Mouse (Mus musculus): Measurements from ENCODE around the gene Zc3h13. TPM values are rescaled to one million over a fixed set of nuclear protein-coding genes. Genes with fewer than 3 reads are reported as not detected.

Gene Zc3h13
- polyA plus RNA-seq, 1 experiment = 5.4 TPM

DNA sequence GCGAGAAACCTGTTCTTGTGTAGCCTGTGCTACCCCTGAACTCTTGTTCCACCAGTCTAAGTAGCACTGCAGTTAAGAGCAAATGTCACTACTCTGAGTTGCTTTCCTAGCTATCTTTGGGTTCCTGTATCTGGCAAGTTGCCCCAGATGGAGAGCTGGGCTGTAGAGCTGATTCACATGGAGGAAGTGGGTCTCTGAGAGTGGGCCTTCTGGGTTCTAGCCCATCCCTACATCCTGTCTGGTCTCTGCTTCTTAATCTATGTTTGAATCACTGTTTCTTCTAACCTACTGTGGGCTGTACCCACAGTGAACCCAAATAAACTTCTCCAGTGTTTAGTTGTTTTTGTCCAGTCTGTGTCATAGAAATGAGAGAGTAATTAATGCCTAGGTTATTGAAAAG, 16.9 kb downstream of the Zc3h13 start:
- Histone ChIP-seq H3K4me3 (ENCODE audit: control insufficient read depth, low read depth, low read length) (no peak overlapping the region), H3K27me3 (ENCODE audit: control insufficient read depth, insufficient read depth, low read length) (no peaks in the 10 kb centered on the region), H3K36me3 (ENCODE audit: control insufficient read depth, insufficient read depth, low read length) (no peaks in the 10 kb centered on the region), H3K27ac (ENCODE audit: control insufficient read depth, insufficient read depth, low read depth, low read length) (no peak overlapping the region), H3K4me1 (ENCODE audit: control insufficient read depth, insufficient read depth, low read length) (no peaks in the 10 kb centered on the region)
- TF ChIP-seq CTCF (IDR thresholded peaks at IDR 0.05; ENCODE audit: control insufficient read depth, insufficient read depth, insufficient replicate concordance, low read depth, low read length) (no peak), POLR2A (IDR thresholded peaks at IDR 0.05; ENCODE audit: control insufficient read depth, low read depth, low read length) (no peak)

DNA sequence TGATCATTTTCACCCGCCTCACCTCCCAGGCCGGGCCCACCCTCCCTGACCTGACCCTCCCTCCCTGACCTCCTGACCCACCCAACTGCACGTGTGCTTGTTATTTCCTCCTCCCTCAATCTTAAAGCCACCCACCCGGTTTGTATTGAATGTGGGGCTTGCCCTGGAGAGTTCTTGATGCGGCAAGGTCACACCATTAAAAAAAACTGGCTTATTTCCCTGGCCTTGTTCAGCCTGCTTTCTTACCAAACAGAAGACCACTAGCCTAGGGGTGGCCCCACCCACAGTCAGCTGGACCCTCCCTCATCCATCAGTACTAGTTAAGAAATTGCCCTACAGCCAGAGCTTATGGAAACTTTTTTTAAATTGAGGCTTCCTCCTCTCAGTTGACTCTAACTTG, 19.6 kb downstream of the Zc3h13 start:
- Histone ChIP-seq H3K27me3 (ENCODE audit: control insufficient read depth, insufficient read depth, low read length) (no peaks in the 10 kb centered on the region), H3K36me3 (ENCODE audit: control insufficient read depth, insufficient read depth, low read length) (no peaks in the 10 kb centered on the region), H3K27ac (ENCODE audit: control insufficient read depth, insufficient read depth, low read depth, low read length) (no peak overlapping the region), H3K4me1 (ENCODE audit: control insufficient read depth, insufficient read depth, low read length) (no peaks in the 10 kb centered on the region), H3K4me3 (ENCODE audit: control insufficient read depth, low read depth, low read length) (no peak overlapping the region)
- no peak for TF ChIP-seq POLR2A (IDR thresholded peaks at IDR 0.05; ENCODE audit: control insufficient read depth, low read depth, low read length)
- TF ChIP-seq CTCF (IDR thresholded peaks at IDR 0.05; ENCODE audit: control insufficient read depth, insufficient read depth, insufficient replicate concordance, low read depth, low read length) = no peak

DNA sequence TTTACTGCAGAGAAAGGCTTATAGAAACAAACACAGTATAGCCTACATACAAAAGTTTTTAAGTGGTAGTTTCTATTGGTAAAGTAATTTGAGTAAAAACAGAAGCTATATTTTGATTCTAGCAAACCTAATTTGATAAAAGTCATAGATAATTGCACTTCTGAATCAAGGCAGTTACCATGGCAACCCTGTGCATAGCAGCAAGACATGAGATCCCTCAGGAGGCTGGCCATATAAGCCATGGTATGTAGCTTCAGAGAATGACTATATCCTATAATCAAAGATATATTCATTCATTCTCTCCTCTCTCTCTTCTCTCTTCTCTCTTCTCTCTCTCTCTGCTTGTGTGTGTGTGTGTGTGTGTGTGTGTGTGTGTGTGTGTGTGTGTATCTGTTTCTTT, 23.7 kb downstream of the Zc3h13 start:
- no peaks in the 10 kb centered on the region; the same call in 1 of the 2 replicates for H3K36me3 ChIP-seq (ENCODE audit: control insufficient read depth, insufficient read depth, low read length)
- H3K27me3 ChIP-seq (ENCODE audit: control insufficient read depth, insufficient read depth, low read length) = no peaks in the 10 kb centered on the region
- no peak overlapping the region for H3K27ac ChIP-seq (ENCODE audit: control insufficient read depth, insufficient read depth, low read depth, low read length)
- no peaks in the 10 kb centered on the region for H3K4me1 ChIP-seq (ENCODE audit: control insufficient read depth, insufficient read depth, low read length)
- TF ChIP-seq CTCF (IDR thresholded peaks at IDR 0.05; ENCODE audit: control insufficient read depth, insufficient read depth, insufficient replicate concordance, low read depth, low read length) (no peak), POLR2A (IDR thresholded peaks at IDR 0.05; ENCODE audit: control insufficient read depth, low read depth, low read length) (no peak)
- no peak overlapping the region for H3K4me3 ChIP-seq (ENCODE audit: control insufficient read depth, low read depth, low read length)

DNA sequence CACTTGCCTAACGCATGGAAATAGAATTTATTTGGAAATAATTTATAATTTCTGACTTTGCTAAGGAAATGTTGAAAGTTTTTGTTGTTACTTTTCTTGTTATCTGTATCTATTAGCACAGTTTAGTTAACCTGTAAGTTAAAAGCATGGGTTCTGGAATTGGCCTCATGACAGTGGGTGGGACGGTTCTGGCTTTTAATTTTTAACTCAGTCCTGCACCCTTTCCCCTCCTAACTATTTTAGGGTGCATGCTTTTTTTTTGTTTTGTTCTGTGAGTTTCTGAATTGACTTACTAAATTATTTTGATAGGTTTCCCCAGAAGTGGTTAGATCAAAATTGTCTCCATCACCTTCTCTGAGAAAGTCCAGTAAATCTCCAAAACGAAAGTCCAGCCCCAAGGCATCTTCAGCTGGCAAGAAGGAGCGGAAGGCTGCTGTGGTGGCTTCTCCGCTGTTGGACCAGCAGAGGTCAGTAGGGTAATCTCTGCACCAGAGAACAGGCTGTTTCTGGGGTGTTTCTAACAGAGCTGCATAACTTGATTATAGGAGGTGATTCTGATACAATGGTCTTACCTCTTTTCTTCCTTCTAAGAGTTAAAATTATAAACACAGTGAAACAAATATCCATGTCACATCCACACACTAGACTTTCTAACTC, 25.3 kb downstream of the Zc3h13 start:
- Histone ChIP-seq H3K4me3 (ENCODE audit: control insufficient read depth, low read depth, low read length) (no peak overlapping the region), H3K27me3 (ENCODE audit: control insufficient read depth, insufficient read depth, low read length) (no peaks in the 10 kb centered on the region), H3K36me3 (ENCODE audit: control insufficient read depth, insufficient read depth, low read length) (no peaks in the 10 kb centered on the region; the same call in 1 of the 2 replicates), H3K27ac (ENCODE audit: control insufficient read depth, insufficient read depth, low read depth, low read length) (no peak overlapping the region), H3K4me1 (ENCODE audit: control insufficient read depth, insufficient read depth, low read length) (no peaks in the 10 kb centered on the region)
- TF ChIP-seq CTCF (IDR thresholded peaks at IDR 0.05; ENCODE audit: control insufficient read depth, insufficient read depth, insufficient replicate concordance, low read depth, low read length) (peak; percentile 13; the same call in 1 of the 2 replicates), POLR2A (IDR thresholded peaks at IDR 0.05; ENCODE audit: control insufficient read depth, low read depth, low read length) (no peak)

DNA sequence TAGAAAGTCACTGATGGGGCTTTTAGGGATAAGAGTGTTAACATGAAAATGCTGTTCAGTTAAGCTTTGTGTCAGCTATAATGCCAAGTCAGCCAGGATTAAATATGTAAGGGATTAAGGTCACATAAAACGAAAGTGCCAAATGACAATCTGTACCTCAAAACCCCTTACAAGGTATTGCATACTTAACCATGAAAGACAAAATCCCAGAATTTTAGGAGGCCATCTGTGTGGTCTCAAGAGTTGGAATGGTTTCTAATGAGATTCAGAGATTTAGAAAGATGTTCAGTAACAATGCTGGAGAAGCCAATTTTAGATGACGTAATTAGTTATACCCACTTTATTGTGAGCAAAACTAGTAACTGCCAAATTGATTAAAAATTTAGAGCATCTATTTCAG, 30.3 kb downstream of the Zc3h13 start:
- TF ChIP-seq CTCF (IDR thresholded peaks at IDR 0.05; ENCODE audit: control insufficient read depth, insufficient read depth, insufficient replicate concordance, low read depth, low read length) = no peak
- no peak for TF ChIP-seq POLR2A (IDR thresholded peaks at IDR 0.05; ENCODE audit: control insufficient read depth, low read depth, low read length)
- H3K27ac ChIP-seq (ENCODE audit: control insufficient read depth, insufficient read depth, low read depth, low read length) = no peak overlapping the region

DNA sequence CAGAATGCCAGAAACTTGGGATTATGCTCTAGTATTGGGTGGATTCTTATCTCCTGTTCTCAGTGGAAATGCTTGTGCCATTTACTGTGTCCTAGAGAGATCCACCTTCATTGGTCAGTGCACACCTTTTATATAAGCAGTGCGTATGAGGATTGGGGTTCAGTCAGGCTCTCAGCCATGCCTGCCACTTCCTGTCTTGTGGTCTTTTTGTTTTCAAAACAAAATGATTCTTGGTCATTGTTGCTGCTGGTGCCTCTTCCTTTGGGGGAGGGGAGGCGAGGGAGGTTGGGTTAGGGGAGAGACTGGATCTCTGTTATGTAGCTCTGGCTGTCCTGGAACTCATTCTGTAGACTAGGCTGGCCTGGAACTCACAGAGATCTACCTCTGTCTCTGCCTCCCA, 34.6 kb downstream of the Zc3h13 start:
- TF ChIP-seq POLR2A (IDR thresholded peaks at IDR 0.05; ENCODE audit: control insufficient read depth, low read depth, low read length) (no peak), CTCF (IDR thresholded peaks at IDR 0.05; ENCODE audit: control insufficient read depth, insufficient read depth, insufficient replicate concordance, low read depth, low read length) (no peak)
- Histone ChIP-seq H3K27ac (ENCODE audit: control insufficient read depth, insufficient read depth, low read depth, low read length) (no peak overlapping the region), H3K36me3 (ENCODE audit: control insufficient read depth, insufficient read depth, low read length) (peaks cover 2% of the 10 kb centered on the region; the same call in 1 of the 2 replicates)

More for the DNA sequence above, 30.3 kb downstream of the Zc3h13 start:
- H3K27me3 ChIP-seq (ENCODE audit: control insufficient read depth, insufficient read depth, low read length) = no peaks in the 10 kb centered on the region
- no peaks in the 10 kb centered on the region; the same call in 1 of the 2 replicates for H3K36me3 ChIP-seq (ENCODE audit: control insufficient read depth, insufficient read depth, low read length)
- no peaks in the 10 kb centered on the region for H3K4me1 ChIP-seq (ENCODE audit: control insufficient read depth, insufficient read depth, low read length)
- H3K4me3 ChIP-seq (ENCODE audit: control insufficient read depth, low read depth, low read length) = no peak overlapping the region

DNA sequence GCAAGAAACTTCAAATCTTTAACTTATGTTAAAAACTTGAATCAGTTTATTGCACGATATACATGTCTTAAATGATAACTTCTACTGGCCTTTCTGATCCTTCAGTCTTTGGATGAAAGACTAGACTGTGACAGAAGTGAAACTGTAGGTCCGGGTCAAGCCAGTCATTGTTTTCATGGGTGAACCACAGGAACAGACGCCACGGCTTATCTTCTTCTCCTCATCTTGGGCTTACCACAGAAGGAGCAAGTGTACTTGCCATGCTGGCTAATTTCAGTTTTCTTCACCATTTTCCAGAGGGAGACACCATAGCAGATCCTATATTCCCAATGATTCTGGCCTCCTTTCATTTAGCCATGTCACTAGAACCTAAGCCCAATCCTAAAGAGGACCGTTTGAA, 36.1 kb downstream of the Zc3h13 start:
- TF ChIP-seq POLR2A (IDR thresholded peaks at IDR 0.05; ENCODE audit: control insufficient read depth, low read depth, low read length) = no peak
- no peak for TF ChIP-seq CTCF (IDR thresholded peaks at IDR 0.05; ENCODE audit: control insufficient read depth, insufficient read depth, insufficient replicate concordance, low read depth, low read length)
- Histone ChIP-seq H3K27me3 (ENCODE audit: control insufficient read depth, insufficient read depth, low read length) (no peaks in the 10 kb centered on the region), H3K4me3 (ENCODE audit: control insufficient read depth, low read depth, low read length) (no peak overlapping the region), H3K36me3 (ENCODE audit: control insufficient read depth, insufficient read depth, low read length) (peaks cover 2% of the 10 kb centered on the region; the same call in 1 of the 2 replicates), H3K27ac (ENCODE audit: control insufficient read depth, insufficient read depth, low read depth, low read length) (no peak overlapping the region), H3K4me1 (ENCODE audit: control insufficient read depth, insufficient read depth, low read length) (no peaks in the 10 kb centered on the region)

More for the DNA sequence above, 34.6 kb downstream of the Zc3h13 start:
- H3K4me1 ChIP-seq (ENCODE audit: control insufficient read depth, insufficient read depth, low read length) = no peaks in the 10 kb centered on the region
- no peaks in the 10 kb centered on the region for H3K27me3 ChIP-seq (ENCODE audit: control insufficient read depth, insufficient read depth, low read length)
- H3K4me3 ChIP-seq (ENCODE audit: control insufficient read depth, low read depth, low read length) = no peak overlapping the region

Measured in testis, adult 2 months (tissue).